Mouse (Mus musculus): ENCODE data around the gene Sugp2.

GRCm38 (mm10) chr8:70313399-70313798 is 79.4 kb downstream of the Sugp2 start:
- no peak for TF ChIP-seq POLR2A (IDR thresholded peaks at IDR 0.05; ENCODE audit: low read depth, low read length)
- no peak for TF ChIP-seq NELFE (IDR thresholded peaks at IDR 0.05; ENCODE audit: low read depth, low read length)
- TF ChIP-seq MAX (IDR thresholded peaks at IDR 0.05; ENCODE audit: low read length) = no peak
- no peak for TF ChIP-seq RAD21 (IDR thresholded peaks at IDR 0.05; ENCODE audit: low read depth, low read length)
- TF ChIP-seq ELF1 (IDR thresholded peaks at IDR 0.05; ENCODE audit: low read depth, low read length) = no peak
- TF ChIP-seq JUND (conservative IDR thresholded peaks at IDR 0.05; ENCODE audit: low read depth, low read length) = no peak
- no peak for TF ChIP-seq CTCF (conservative IDR thresholded peaks at IDR 0.05 in 1 of 2, IDR thresholded peaks at IDR 0.05 in 1 of 2; ENCODE audit: low read depth in 2 of 2, low read length in 2 of 2)
- no peak for TF ChIP-seq KAT2A (IDR thresholded peaks at IDR 0.05; ENCODE audit: insufficient replicate concordance, low read length)
- TF ChIP-seq EP300 (IDR thresholded peaks at IDR 0.05; ENCODE audit: low read length) = no peak
- TF ChIP-seq TBP (conservative IDR thresholded peaks at IDR 0.05; ENCODE audit: low read depth, low read length) = no peak
- TF ChIP-seq RCOR1 (conservative IDR thresholded peaks at IDR 0.05; ENCODE audit: low read depth, low read length) = no peak
- no peak for TF ChIP-seq MYC (IDR thresholded peaks at IDR 0.05; ENCODE audit: low read depth, low read length)

Measured in CH12.LX (cell line).